Mouse (Mus musculus): ENCODE results near the gene Ptpn7.

- peak; percentile 74 for TF ChIP-seq CTCF (IDR thresholded peaks at IDR 0.05; ENCODE audit: control insufficient read depth, insufficient read depth, low read length)
- TF ChIP-seq POLR2A (IDR thresholded peaks at IDR 0.05; ENCODE audit: borderline replicate concordance, control insufficient read depth, low read depth, low read length), result no peak
Observed at GRCm38 (mm10) chr1:135154411-135154959, 22.0 kb downstream of the Ptpn7 start.
